9 mouse cellular contexts compared by ENCODE assay signal in the genomic region with DNA sequence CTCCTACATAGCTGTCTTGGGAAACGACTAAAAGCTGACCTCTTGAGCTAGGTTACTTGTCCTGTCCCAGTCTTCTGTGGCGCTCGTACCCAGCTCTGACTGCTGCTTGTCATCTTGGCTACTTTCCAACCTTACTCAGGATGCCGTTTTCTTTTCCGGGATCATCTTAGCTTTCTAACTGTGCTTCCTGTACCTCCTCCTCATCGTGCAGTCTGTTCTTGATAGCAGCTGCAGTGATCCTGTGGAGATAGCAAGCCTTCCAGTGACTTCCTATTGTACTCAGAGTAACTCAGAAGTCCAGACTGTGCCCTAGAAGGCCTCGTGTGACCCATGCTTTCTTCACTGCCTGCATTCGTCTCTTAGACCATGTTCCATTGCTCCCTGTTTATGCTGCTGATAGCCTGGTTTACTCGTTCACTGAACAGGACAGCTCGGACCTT. TPM values are rescaled to one million over a fixed set of nuclear protein-coding genes. Genes with fewer than 3 reads are reported as not detected.
A peak's percentile ranks its signal among the peaks of the same experiment; 100 is the strongest.
DNase-seq lines count a peak whose midpoint lies in the region; ATAC-seq and TF ChIP-seq lines count a peak whose summit lies in the region.
"Had no signal": no experiment of that assay in that cellular context is flagged by ENCODE, and none has a peak within 500 bp of the region (broad histone marks: within the 10 kb centered on the region; RNA-seq: fewer than 3 reads in every experiment).

No protein-coding gene starts in this region.

- no peak overlapping the region for H3K4me3 ChIP-seq in kidney, adult 2 months (ENCODE audit: insufficient read depth, low read depth, low read length)
- no peak overlapping the region for H3K4me3 ChIP-seq in kidney, embryonic 15.5 days (replicated peaks)
- no peak overlapping the region for H3K4me3 ChIP-seq in liver, postnatal 0 days (ENCODE audit: low read depth, low read length)
- no peak overlapping the region for H3K4me3 ChIP-seq in neural tube, embryonic 15.5 days (replicated peaks)

- H3K9me3 ChIP-seq in kidney, embryonic 15.5 days (replicated peaks): no peaks in the 10 kb centered on the region
- H3K9me3 ChIP-seq in liver, postnatal 0 days (ENCODE audit: low read length): no peaks in the 10 kb centered on the region
- no peaks in the 10 kb centered on the region for H3K9me3 ChIP-seq in neural tube, embryonic 15.5 days (replicated peaks)

- TF ChIP-seq POLR2A in kidney, adult 2 months (IDR thresholded peaks at IDR 0.05; ENCODE audit: low read depth, low read length): no peak

- 34% methylated on average over 10 of the region's 10 CpGs for WGBS in kidney, adult 2 months
- 61% methylated on average over 10 of the region's 10 CpGs for WGBS in kidney, embryonic 15.5 days
- 36% methylated on average over 10 of the region's 10 CpGs for WGBS in liver, postnatal 0 days (ENCODE audit: insufficient replicate concordance)
- 76% methylated on average over 10 of the region's 10 CpGs for WGBS in neural tube, embryonic 15.5 days

- H3K36me3 ChIP-seq in kidney, adult 2 months (ENCODE audit: control insufficient read depth, insufficient read depth, low read length): no peaks in the 10 kb centered on the region
- no peaks in the 10 kb centered on the region for H3K36me3 ChIP-seq in kidney, embryonic 15.5 days
- no peaks in the 10 kb centered on the region for H3K36me3 ChIP-seq in liver, postnatal 0 days (replicated peaks; ENCODE audit: insufficient read depth, low read length)
- no peaks in the 10 kb centered on the region for H3K36me3 ChIP-seq in neural tube, embryonic 15.5 days

- ATAC-seq in kidney, embryonic 15.5 days (replicated peaks; ENCODE audit: low FRiP score): no peak
- peak; percentile 47 for ATAC-seq in liver, postnatal 0 days
- ATAC-seq in neural tube, embryonic 15.5 days (ENCODE audit: low FRiP score): no peak

- TF ChIP-seq CTCF in kidney, adult 2 months (conservative IDR thresholded peaks at IDR 0.05; ENCODE audit: insufficient read depth, insufficient read length, low read depth, low read length): no peak
- no peak for TF ChIP-seq CTCF in liver, postnatal 0 days (IDR thresholded peaks at IDR 0.05; ENCODE audit: low read depth)

- no peaks in the 10 kb centered on the region for H3K27me3 ChIP-seq in kidney, adult 2 months (replicated peaks; ENCODE audit: control insufficient read depth, insufficient read depth, low read length)
- no peaks in the 10 kb centered on the region for H3K27me3 ChIP-seq in kidney, embryonic 15.5 days
- no peaks in the 10 kb centered on the region for H3K27me3 ChIP-seq in liver, postnatal 0 days (ENCODE audit: insufficient read depth, low read length)
- no peaks in the 10 kb centered on the region for H3K27me3 ChIP-seq in neural tube, embryonic 15.5 days (replicated peaks)

- no peak overlapping the region for H3K4me2 ChIP-seq in kidney, embryonic 15.5 days
- H3K4me2 ChIP-seq in liver, postnatal 0 days (ENCODE audit: low read depth, low read length): no peak overlapping the region
- H3K4me2 ChIP-seq in neural tube, embryonic 15.5 days: no peak overlapping the region

- H3K9ac ChIP-seq in kidney, embryonic 15.5 days: no peak overlapping the region
- H3K9ac ChIP-seq in liver, postnatal 0 days (replicated peaks): no peak overlapping the region
- H3K9ac ChIP-seq in neural tube, embryonic 15.5 days (replicated peaks): no peak overlapping the region

- H3K27ac ChIP-seq in kidney, adult 2 months (ENCODE audit: insufficient read depth, low read depth, low read length): no peak overlapping the region
- H3K27ac ChIP-seq in kidney, embryonic 15.5 days: no peak overlapping the region
- no peak overlapping the region for H3K27ac ChIP-seq in liver, postnatal 0 days (ENCODE audit: low read depth)
- no peak overlapping the region for H3K27ac ChIP-seq in neural tube, embryonic 15.5 days (replicated peaks)

- peak; percentile 52 for DNase-seq in kidney, adult 2 months
- peak; percentile 41 for DNase-seq in MEL-GATA-1-ER (ENCODE audit: extremely low read depth, low read depth)
- peak; percentile 23 for DNase-seq in cerebellum, postnatal 25 days
- DNase-seq in liver, postnatal 0 days: no peak
- no peak for DNase-seq in gastrocnemius, postnatal 14 days
- no peak for DNase-seq in urinary bladder, postnatal 10 days (ENCODE audit: low spot score)

- TF ChIP-seq EP300 in liver, postnatal 0 days (IDR thresholded peaks at IDR 0.05; ENCODE audit: low read depth): no peak

- peaks cover 8% of the 10 kb centered on the region for H3K4me1 ChIP-seq in kidney, adult 2 months (ENCODE audit: control insufficient read depth, insufficient read depth, low read length)
- no peaks in the 10 kb centered on the region for H3K4me1 ChIP-seq in kidney, embryonic 15.5 days
- no peaks in the 10 kb centered on the region for H3K4me1 ChIP-seq in liver, postnatal 0 days (ENCODE audit: insufficient read depth)
- no peaks in the 10 kb centered on the region for H3K4me1 ChIP-seq in neural tube, embryonic 15.5 days

- intact Hi-C loops in gastrocnemius, postnatal 14 days (cut with DNase I; ENCODE audit: low total_unique reads): no loop called here

RNA-seq across cellular contexts. Expression of a gene that starts 43.1 kb away (rescaled TPM):
- not detected in 2 replicates for polyA plus RNA-seq in kidney, adult 2 months (2012; rRNA removed)
- polyA plus RNA-seq in kidney, embryonic 15.5 days (2015; fragmentation: Nextera tagmentation; extraction: Ambion mirVana): not detected in 2 replicates
- not detected in 2 replicates for polyA plus RNA-seq in liver, postnatal 0 days (2015; fragmentation: Nextera tagmentation; extraction: Ambion mirVana)
- polyA plus RNA-seq in neural tube, embryonic 15.5 days (2015; fragmentation: Nextera tagmentation; extraction: Ambion mirVana): not detected in 2 replicates
- under 1 TPM; 0.71 to 0.84 TPM for total RNA-seq in gastrocnemius, postnatal 14 days (2021)
- total RNA-seq: neutrophil, adult 5-6 weeks had no signal

RNA-seq across cellular contexts. Expression of a gene that starts 43.6 kb away (rescaled TPM):
- polyA plus RNA-seq in kidney, adult 2 months (2012; rRNA removed): 27.8 and 29.6 TPM in 2 replicates
- polyA plus RNA-seq in kidney, embryonic 15.5 days (2015; fragmentation: Nextera tagmentation; extraction: Ambion mirVana): 9.5 and 10.7 TPM in 2 replicates
- 3.7 and 4.1 TPM in 2 replicates for polyA plus RNA-seq in liver, postnatal 0 days (2015; fragmentation: Nextera tagmentation; extraction: Ambion mirVana)
- polyA plus RNA-seq in neural tube, embryonic 15.5 days (2015; fragmentation: Nextera tagmentation; extraction: Ambion mirVana): 15.1 and 15.2 TPM in 2 replicates
- 10 to 100 TPM; 20.4 to 25.2 TPM for total RNA-seq in gastrocnemius, postnatal 14 days (2021)

RNA-seq across cellular contexts. Expression of a gene that starts 47.5 kb away (rescaled TPM):
- 166 and 167 TPM in 2 replicates for polyA plus RNA-seq in kidney, adult 2 months (2012; rRNA removed)
- 242 and 259 TPM in 2 replicates for polyA plus RNA-seq in kidney, embryonic 15.5 days (2015; fragmentation: Nextera tagmentation; extraction: Ambion mirVana)
- polyA plus RNA-seq in liver, postnatal 0 days (2015; fragmentation: Nextera tagmentation; extraction: Ambion mirVana): 129 TPM in 2 replicates
- 205 and 216 TPM in 2 replicates for polyA plus RNA-seq in neural tube, embryonic 15.5 days (2015; fragmentation: Nextera tagmentation; extraction: Ambion mirVana)
- 10 to 100 TPM; 57.7 to 59.7 TPM for total RNA-seq in gastrocnemius, postnatal 14 days (2021)

RNA-seq across cellular contexts. Expression of a gene that starts 50.1 kb away (rescaled TPM):
- polyA plus RNA-seq in kidney, adult 2 months (2012; rRNA removed): 0.02 TPM in 1 of 2 replicates, not detected in the other
- polyA plus RNA-seq in kidney, embryonic 15.5 days (2015; fragmentation: Nextera tagmentation; extraction: Ambion mirVana): 0.08 TPM in 1 of 2 replicates, not detected in the other
- polyA plus RNA-seq in liver, postnatal 0 days (2015; fragmentation: Nextera tagmentation; extraction: Ambion mirVana): 0.02 TPM in 1 of 2 replicates, not detected in the other
- polyA plus RNA-seq in neural tube, embryonic 15.5 days (2015; fragmentation: Nextera tagmentation; extraction: Ambion mirVana): not detected in 2 replicates
- total RNA-seq in gastrocnemius, postnatal 14 days (2021): not detected
- total RNA-seq: neutrophil, adult 5-6 weeks had no signal

RNA-seq across cellular contexts. Expression of a gene that starts 58.6 kb away (rescaled TPM):
- 112 and 123 TPM in 2 replicates for polyA plus RNA-seq in kidney, adult 2 months (2012; rRNA removed)
- 120 and 123 TPM in 2 replicates for polyA plus RNA-seq in kidney, embryonic 15.5 days (2015; fragmentation: Nextera tagmentation; extraction: Ambion mirVana)
- polyA plus RNA-seq in liver, postnatal 0 days (2015; fragmentation: Nextera tagmentation; extraction: Ambion mirVana): 62.9 and 63.6 TPM in 2 replicates
- polyA plus RNA-seq in neural tube, embryonic 15.5 days (2015; fragmentation: Nextera tagmentation; extraction: Ambion mirVana): 206 and 239 TPM in 2 replicates
- 10 to 100 TPM; 67.2 to 71.2 TPM for total RNA-seq in gastrocnemius, postnatal 14 days (2021)

Comparison
In these comparisons a context has a peak if more than half of its experiments do, and no peak if none do; other contexts are left out.
1. DNase-seq: peak in kidney, adult 2 months (single experiment), MEL-GATA-1-ER (single experiment) and cerebellum, postnatal 25 days (2 of 2); none in liver, postnatal 0 days (single experiment), gastrocnemius, postnatal 14 days (single experiment) and urinary bladder, postnatal 10 days (single experiment).